Mouse (Mus musculus): ENCODE measurements around the gene F2r. TPM values are rescaled to one million over a fixed set of nuclear protein-coding genes. Genes with fewer than 3 reads are reported as not detected.

Gene F2r
- polyA plus RNA-seq, 1 experiment from 2014 or later: 72.4 TPM

- 73% methylated on average over 11 of the region's 11 CpGs for WGBS
Observed at GRCm38 (mm10) chr13:95553885-95554492, 64.3 kb downstream of the F2r start.

More at GRCm38 (mm10) chr13:95553885-95554492, 64.3 kb downstream of the F2r start:
- Histone ChIP-seq H3K36me3 (no peaks in the 10 kb centered on the region), H3K9ac (no peak overlapping the region), H3K27me3 (no peaks in the 10 kb centered on the region), H3K4me3 (no peak overlapping the region), H3K27ac (no peak overlapping the region), H3K4me2 (no peak overlapping the region), H3K4me1 (peaks cover 10% of the 10 kb centered on the region), H3K9me3 (no peaks in the 10 kb centered on the region; the same call in 1 of the 2 replicates)
- no peak for ATAC-seq (ENCODE audit: insufficient number of reproducible peaks, low FRiP score, low TSS enrichment, low read depth)

Other genes starting within 250 kb of the F2r start
- 29.7 and 30.8 TPM in 2 replicates for gene Aggf1, start 243.1 kb downstream of the F2r start, polyA plus RNA-seq (2015; fragmentation: Nextera tagmentation; extraction: Ambion mirVana)
- 0.12 and 0.20 TPM in 2 replicates for gene Crhbp, start 173.6 kb downstream of the F2r start, polyA plus RNA-seq (2015; fragmentation: Nextera tagmentation; extraction: Ambion mirVana)
- not detected in 2 replicates for gene S100z, start 139.8 kb downstream of the F2r start, polyA plus RNA-seq (2015; fragmentation: Nextera tagmentation; extraction: Ambion mirVana)
- gene F2rl1, start 93.3 kb downstream of the F2r start, polyA plus RNA-seq (2015; fragmentation: Nextera tagmentation; extraction: Ambion mirVana): 3.2 and 5.3 TPM in 2 replicates
- gene F2rl2, start 78.4 kb upstream of the F2r start, polyA plus RNA-seq (2015; fragmentation: Nextera tagmentation; extraction: Ambion mirVana): 0.26 and 0.32 TPM in 2 replicates

All from limb, embryonic 15.5 days (tissue).